Mouse (Mus musculus) heart, postnatal 0 days (tissue): ENCODE data around the gene Smarca2. TPM values are rescaled to one million over a fixed set of nuclear protein-coding genes. Genes with fewer than 3 reads are reported as not detected.

Experiments
- ATAC-seq: fragments of 200-750 bp; cut with Nextera tagmentation; 2 replicates; pipeline ENCODE4 v1.8.0; 2017; ENCODE audit warnings: low read depth, moderate number of reproducible peaks, moderate library complexity; ENCODE audit not compliant: insufficient read depth
- DNase-seq: peaks from one replicate; pipeline ENCODE4 v3.0.0-alpha.2; 2016; ENCODE audit warnings: low spot score
- H3K27ac ChIP-seq: fragments of 300-500 bp; sonication (generic); 2 replicates; pipeline ENCODE4 v1.5.1; 2014; ENCODE audit warnings: low read depth, mild to moderate bottlenecking
- H3K27me3 ChIP-seq: fragments of 300-500 bp; sonication (generic); 2 replicates; pipeline ENCODE4 v1.6.1; 2014; ENCODE audit warnings: low read length, mixed read lengths; ENCODE audit not compliant: control insufficient read depth, insufficient read depth
- H3K36me3 ChIP-seq: fragments of 300-500 bp; sonication (generic); replicated peaks from 2 replicates; pipeline ENCODE4 v1.6.1; 2014; ENCODE audit warnings: low read length, mixed read lengths; ENCODE audit not compliant: control insufficient read depth, insufficient read depth
- H3K4me1 ChIP-seq: fragments of 300-500 bp; sonication (generic); 2 replicates; pipeline ENCODE4 v1.6.1; 2014; ENCODE audit warnings: antibody characterized with exemption; ENCODE audit not compliant: control insufficient read depth, insufficient read depth
- H3K4me2 ChIP-seq: fragments of 300-500 bp; sonication (generic); 2 replicates; pipeline ENCODE4 v1.6.1; 2014; ENCODE audit warnings: low read depth, mild to moderate bottlenecking, low read length, moderate library complexity
- H3K4me3 ChIP-seq: fragments of 300-500 bp; sonication (generic); 2 replicates; pipeline ENCODE4 v1.5.1; 2014; ENCODE audit warnings: low read depth, low read length
- H3K9ac ChIP-seq: fragments of 300-500 bp; sonication (generic); replicated peaks from 2 replicates; pipeline ENCODE4 v1.6.1; 2014; ENCODE audit warnings: low read depth, low read length, mixed read lengths
- H3K9me3 ChIP-seq: fragments of 300-500 bp; sonication (generic); replicated peaks from 2 replicates; pipeline ENCODE4 v1.6.1; 2016; ENCODE audit warnings: low read length; ENCODE audit not compliant: control insufficient read depth
- CTCF ChIP-seq: IDR thresholded peaks from 2 replicates; pipeline ENCODE4 v1.5.1; 2016; ENCODE audit warnings: antibody characterized with exemption, control low read depth, low read depth
- EP300 ChIP-seq: IDR thresholded peaks from 2 replicates; pipeline ENCODE4 v1.6.1; 2016; ENCODE audit warnings: antibody characterized with exemption, low read depth
- WGBS: fragments of 180-500 bp; shearing (Covaris S2); extraction: QIAGEN DNeasy Blood & Tissue Kit; methylation state at CpG from one replicate; pipeline ENCODE4 v1.1.7; 2014; 5-methylcytosine and 5-hydroxymethylcytosine counted together
- polyA plus RNA-seq: library from polyadenylated mRNA; unstranded; fragments of >200 nt; fragmentation: Nextera tagmentation; extraction: Ambion mirVana; gene quantifications from 2 replicates; pipeline ENCODE4 v1.2.1, GENCODE M21; 2015
- total RNA-seq: library from RNA; depleted of rRNA; stranded (reverse); fragments of >200 nt; gene quantifications from 2 replicates; pipeline ENCODE4 v1.2.3, GENCODE M21; 2014; ENCODE audit warnings: low replicate concordance

The Smarca2 gene
- total and polyA plus RNA-seq, 2 experiments from 2014 or later, result 21.7 to 50.1 TPM

DNA sequence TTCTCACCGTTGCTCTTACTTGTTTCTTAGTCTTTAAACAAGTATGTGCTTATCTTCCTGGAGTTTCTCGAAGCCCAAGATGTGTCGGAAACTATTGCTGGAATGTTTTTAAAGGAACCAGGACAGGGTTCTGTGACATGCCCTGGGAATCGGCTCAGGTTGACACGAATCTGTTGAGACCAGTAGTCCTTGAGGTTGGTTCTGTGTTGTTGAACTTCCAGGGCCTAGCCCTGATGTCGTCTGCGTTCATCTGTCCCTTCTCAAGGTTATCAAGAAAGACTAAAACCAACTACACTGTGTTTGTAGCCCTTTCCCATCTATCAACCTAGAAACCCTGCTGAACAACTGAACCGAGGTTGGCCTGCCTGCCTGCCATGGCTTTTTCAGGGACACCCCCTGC, 151.5 kb downstream of the Smarca2 start:
- Histone ChIP-seq H3K4me3 (no peak overlapping the region), H3K36me3 (no peaks in the 10 kb centered on the region), H3K27ac (no peak overlapping the region), H3K4me1 (peaks cover 13% of the 10 kb centered on the region; the same call in 1 of the 2 replicates), H3K27me3 (no peaks in the 10 kb centered on the region), H3K9ac (no peak overlapping the region), H3K4me2 (no peak overlapping the region), H3K9me3 (no peaks in the 10 kb centered on the region)
- TF ChIP-seq EP300 (no peak), CTCF (no peak)
- 42% methylated on average over 8 of the region's 8 CpGs for WGBS
- no peak for ATAC-seq
- no peak for DNase-seq

DNA sequence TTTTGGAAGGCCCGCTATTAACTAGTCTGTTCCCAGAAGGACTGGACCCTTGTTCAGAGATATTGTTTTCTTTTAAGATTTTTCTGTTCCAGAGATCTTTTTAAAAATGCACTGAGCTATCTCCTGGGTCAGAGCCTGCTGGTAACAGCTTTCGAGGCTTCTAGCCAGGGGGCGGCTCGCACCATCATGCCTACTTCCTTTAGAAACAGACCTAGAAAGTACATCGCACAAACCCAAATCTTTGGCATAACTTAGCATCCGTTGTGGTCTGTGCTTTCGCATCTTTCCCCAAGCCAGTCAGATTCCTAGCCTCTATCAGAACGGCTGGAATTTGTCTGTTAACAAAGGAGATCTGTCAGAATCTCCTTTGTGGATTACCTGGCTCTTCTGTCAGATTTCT, 153.3 kb downstream of the Smarca2 start:
- DNase-seq, result no peak
- H3K27me3 ChIP-seq, result no peaks in the 10 kb centered on the region
- peak overlapping the region; percentile 10; the same call in 1 of the 2 replicates for H3K4me3 ChIP-seq
- H3K9ac ChIP-seq, result 0 out of 2 replicates have a peak overlapping the region, but pooled peaks have one; percentile 9
- H3K27ac ChIP-seq, result peak overlapping the region; percentile 54
- no peak for TF ChIP-seq CTCF
- TF ChIP-seq EP300, result no peak
- no peaks in the 10 kb centered on the region for H3K9me3 ChIP-seq
- no peaks in the 10 kb centered on the region for H3K36me3 ChIP-seq
- peak overlapping the region; percentile 45 for H3K4me2 ChIP-seq
- no peak for ATAC-seq
- WGBS, result 52% methylated on average over 8 of the region's 8 CpGs
- H3K4me1 ChIP-seq, result peaks cover 13% of the 10 kb centered on the region; the same call in 1 of the 2 replicates

GRCm38 (mm10) chr19:26758620-26759019, 153.8 kb downstream of the Smarca2 start:
- H3K27me3 ChIP-seq, result no peaks in the 10 kb centered on the region
- no peak for TF ChIP-seq EP300
- no peak for TF ChIP-seq CTCF
- peak overlapping the region; percentile 45 for H3K4me2 ChIP-seq
- WGBS, result 52% methylated on average over 7 of the region's 7 CpGs
- DNase-seq (peak; percentile 39), ATAC-seq (peak; percentile 72)
- H3K36me3 ChIP-seq, result no peaks in the 10 kb centered on the region
- no peaks in the 10 kb centered on the region for H3K9me3 ChIP-seq
- H3K4me3 ChIP-seq, result peak overlapping the region; percentile 10; the same call in 1 of the 2 replicates
- peak overlapping the region; percentile 54 for H3K27ac ChIP-seq
- H3K9ac ChIP-seq, result 0 out of 2 replicates have a peak overlapping the region, but pooled peaks have one; percentile 9
- peaks cover 13% of the 10 kb centered on the region; the same call in 1 of the 2 replicates for H3K4me1 ChIP-seq

GRCm38 (mm10) chr19:26759295-26759694, 154.4 kb downstream of the Smarca2 start:
- no peaks in the 10 kb centered on the region for H3K9me3 ChIP-seq
- no peak overlapping the region for H3K4me3 ChIP-seq
- DNase-seq, result no peak
- no peak overlapping the region for H3K9ac ChIP-seq
- H3K36me3 ChIP-seq, result no peaks in the 10 kb centered on the region
- peaks cover 13% of the 10 kb centered on the region; the same call in 1 of the 2 replicates for H3K4me1 ChIP-seq
- ATAC-seq, result no peak
- H3K27ac ChIP-seq, result peak overlapping the region; percentile 54
- WGBS, result 66% methylated on average over 13 of the region's 13 CpGs
- H3K4me2 ChIP-seq, result no peak overlapping the region
- H3K27me3 ChIP-seq, result no peaks in the 10 kb centered on the region
- TF ChIP-seq EP300 (no peak), CTCF (no peak)

DNA sequence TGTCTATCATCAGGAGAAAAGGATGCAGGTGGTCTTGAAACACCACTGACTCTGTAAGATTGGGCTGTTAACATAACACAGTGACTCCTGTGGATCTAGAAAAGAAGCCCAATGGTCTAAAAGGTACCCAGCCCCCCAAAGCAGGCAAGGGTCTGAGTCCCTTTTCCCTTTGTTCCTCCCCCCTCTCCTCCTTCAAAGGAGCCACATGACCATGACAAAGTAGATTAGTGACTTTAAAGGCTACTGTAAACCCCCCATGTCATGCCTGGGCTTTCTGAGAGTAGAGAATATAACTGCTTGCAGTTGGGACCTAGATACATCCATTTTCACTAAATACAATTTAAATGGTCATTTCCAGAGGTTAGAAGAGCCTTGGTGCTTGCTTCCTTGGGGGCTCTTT, 156.4 kb downstream of the Smarca2 start:
- Histone ChIP-seq H3K4me3 (no peak overlapping the region), H3K9ac (no peak overlapping the region), H3K27ac (no peak overlapping the region), H3K4me1 (0 out of 2 replicates have a peak, but pooled peaks cover 8% of the 10 kb centered on the region), H3K9me3 (no peaks in the 10 kb centered on the region), H3K4me2 (no peak overlapping the region), H3K36me3 (no peaks in the 10 kb centered on the region), H3K27me3 (no peaks in the 10 kb centered on the region)
- no peak for TF ChIP-seq EP300
- TF ChIP-seq CTCF, result no peak
- ATAC-seq (no peak), DNase-seq (no peak)

GRCm38 (mm10) chr19:26765483-26765882, 160.6 kb downstream of the Smarca2 start:
- Histone ChIP-seq H3K36me3 (no peaks in the 10 kb centered on the region), H3K27ac (no peak overlapping the region), H3K9ac (no peak overlapping the region), H3K9me3 (no peaks in the 10 kb centered on the region), H3K4me3 (no peak overlapping the region), H3K4me2 (no peak overlapping the region), H3K27me3 (no peaks in the 10 kb centered on the region), H3K4me1 (no peaks in the 10 kb centered on the region)
- DNase-seq (no peak), ATAC-seq (no peak)
- 81% methylated on average over 7 of the region's 7 CpGs for WGBS
- TF ChIP-seq CTCF, result no peak
- no peak for TF ChIP-seq EP300
